Mouse (Mus musculus): ENCODE data around the gene Siglec1. TPM values are rescaled to one million over a fixed set of nuclear protein-coding genes. Genes with fewer than 3 reads are reported as not detected.
A peak's percentile ranks its signal among the peaks of the same experiment; 100 is the strongest.
"Not testable (repeated sequence)": the region's sequence is repeated elsewhere in the genome, so short reads cannot be mapped to it uniquely, and the experiment has no call there.

The Siglec1 gene
- polyA plus RNA-seq, 1 experiment from 2014 or later: 0.25 TPM

- no peak overlapping the region for H3K27ac ChIP-seq (ENCODE audit: low read depth, low read length)
- H3K9me3 ChIP-seq (replicated peaks; ENCODE audit: control insufficient read depth, low read length): no peaks in the 10 kb centered on the region; the same call in 1 of the 2 replicates
- peak; percentile 23 for DNase-seq (ENCODE audit: low spot score)
- no peak overlapping the region for H3K4me3 ChIP-seq (ENCODE audit: low read depth, low read length)
- H3K9ac ChIP-seq (ENCODE audit: low read length): no peak overlapping the region
- no peak overlapping the region for H3K4me2 ChIP-seq (ENCODE audit: low read length)
- no peaks in the 10 kb centered on the region for H3K36me3 ChIP-seq (ENCODE audit: control insufficient read depth, insufficient read depth, low read length)
- peaks cover 27% of the 10 kb centered on the region for H3K27me3 ChIP-seq (replicated peaks; ENCODE audit: control insufficient read depth, insufficient read depth, low read length)
- H3K4me1 ChIP-seq (ENCODE audit: control insufficient read depth, insufficient read depth, low read length): no peaks in the 10 kb centered on the region
- ATAC-seq: no peak
- WGBS: 65% methylated on average over 17 of the region's 17 CpGs
Observed at GRCm38 (mm10) chr2:131037226-131037990, 49.2 kb downstream of the Siglec1 start.

- Histone ChIP-seq H3K9ac (ENCODE audit: low read length) (no peak overlapping the region), H3K36me3 (ENCODE audit: control insufficient read depth, insufficient read depth, low read length) (no peaks in the 10 kb centered on the region), H3K4me3 (ENCODE audit: low read depth, low read length) (no peak overlapping the region), H3K4me2 (ENCODE audit: low read length) (no peak overlapping the region), H3K27ac (ENCODE audit: low read depth, low read length) (no peak overlapping the region), H3K4me1 (ENCODE audit: control insufficient read depth, insufficient read depth, low read length) (no peaks in the 10 kb centered on the region), H3K27me3 (replicated peaks; ENCODE audit: control insufficient read depth, insufficient read depth, low read length) (peaks cover 21% of the 10 kb centered on the region), H3K9me3 (replicated peaks; ENCODE audit: control insufficient read depth, low read length) (no peaks in the 10 kb centered on the region; the same call in 1 of the 2 replicates)
- DNase-seq (ENCODE audit: low spot score): no peak
- ATAC-seq: no peak
Observed at GRCm38 (mm10) chr2:131036757-131037156, 49.8 kb downstream of the Siglec1 start.

- 84% methylated on average over 2 of the region's 2 CpGs for WGBS
- ATAC-seq: no peak
Observed at GRCm38 (mm10) chr2:131036343-131036742, 50.2 kb downstream of the Siglec1 start.

GRCm38 (mm10) chr2:131031406-131031805, 55.2 kb downstream of the Siglec1 start:
- H3K36me3 ChIP-seq (ENCODE audit: control insufficient read depth, insufficient read depth, low read length); H3K4me2 ChIP-seq (ENCODE audit: low read length); H3K27me3 ChIP-seq (replicated peaks; ENCODE audit: control insufficient read depth, insufficient read depth, low read length); ATAC-seq; H3K9ac ChIP-seq (ENCODE audit: low read length); H3K4me1 ChIP-seq (ENCODE audit: control insufficient read depth, insufficient read depth, low read length); H3K27ac ChIP-seq (ENCODE audit: low read depth, low read length); DNase-seq (ENCODE audit: low spot score); H3K4me3 ChIP-seq (ENCODE audit: low read depth, low read length); H3K9me3 ChIP-seq (replicated peaks; ENCODE audit: control insufficient read depth, low read length): not testable (repeated sequence)
- WGBS: 63% methylated on average over 1 of the region's 1 CpGs

More at GRCm38 (mm10) chr2:131036343-131036742, 50.2 kb downstream of the Siglec1 start:
- H3K27me3 ChIP-seq (replicated peaks; ENCODE audit: control insufficient read depth, insufficient read depth, low read length): peaks cover 17% of the 10 kb centered on the region
- no peak overlapping the region for H3K9ac ChIP-seq (ENCODE audit: low read length)
- no peak overlapping the region for H3K4me3 ChIP-seq (ENCODE audit: low read depth, low read length)
- no peaks in the 10 kb centered on the region for H3K4me1 ChIP-seq (ENCODE audit: control insufficient read depth, insufficient read depth, low read length)
- H3K9me3 ChIP-seq (replicated peaks; ENCODE audit: control insufficient read depth, low read length): no peaks in the 10 kb centered on the region; the same call in 1 of the 2 replicates
- no peak overlapping the region for H3K4me2 ChIP-seq (ENCODE audit: low read length)
- H3K27ac ChIP-seq (ENCODE audit: low read depth, low read length): no peak overlapping the region
- DNase-seq (ENCODE audit: low spot score): no peak
- no peaks in the 10 kb centered on the region for H3K36me3 ChIP-seq (ENCODE audit: control insufficient read depth, insufficient read depth, low read length)

- Histone ChIP-seq H3K4me1 (ENCODE audit: control insufficient read depth, insufficient read depth, low read length) (no peaks in the 10 kb centered on the region), H3K27me3 (replicated peaks; ENCODE audit: control insufficient read depth, insufficient read depth, low read length) (no peaks in the 10 kb centered on the region), H3K9me3 (replicated peaks; ENCODE audit: control insufficient read depth, low read length) (no peaks in the 10 kb centered on the region; the same call in 1 of the 2 replicates), H3K4me3 (ENCODE audit: low read depth, low read length) (no peak overlapping the region), H3K4me2 (ENCODE audit: low read length) (no peak overlapping the region), H3K9ac (ENCODE audit: low read length) (no peak overlapping the region), H3K27ac (ENCODE audit: low read depth, low read length) (no peak overlapping the region), H3K36me3 (ENCODE audit: control insufficient read depth, insufficient read depth, low read length) (peaks cover 8% of the 10 kb centered on the region; the same call in 1 of the 2 replicates)
- DNase-seq (ENCODE audit: low spot score) (no peak), ATAC-seq (no peak)
- WGBS: 98% methylated on average over 1 of the region's 1 CpGs
Observed at GRCm38 (mm10) chr2:131030998-131031397, 55.6 kb downstream of the Siglec1 start.

GRCm38 (mm10) chr2:131030561-131030960, 56.0 kb downstream of the Siglec1 start:
- Histone ChIP-seq H3K4me2 (ENCODE audit: low read length) (no peak overlapping the region), H3K4me3 (ENCODE audit: low read depth, low read length) (no peak overlapping the region), H3K9ac (ENCODE audit: low read length) (no peak overlapping the region), H3K27ac (ENCODE audit: low read depth, low read length) (no peak overlapping the region), H3K36me3 (ENCODE audit: control insufficient read depth, insufficient read depth, low read length) (peaks cover 12% of the 10 kb centered on the region; the same call in 1 of the 2 replicates), H3K4me1 (ENCODE audit: control insufficient read depth, insufficient read depth, low read length) (no peaks in the 10 kb centered on the region), H3K27me3 (replicated peaks; ENCODE audit: control insufficient read depth, insufficient read depth, low read length) (no peaks in the 10 kb centered on the region), H3K9me3 (replicated peaks; ENCODE audit: control insufficient read depth, low read length) (no peaks in the 10 kb centered on the region; the same call in 1 of the 2 replicates)
- ATAC-seq (no peak), DNase-seq (ENCODE audit: low spot score) (no peak)
- WGBS: 88% methylated on average over 2 of the region's 2 CpGs

GRCm38 (mm10) chr2:131029065-131029935, 57.3 kb downstream of the Siglec1 start:
- H3K9me3 ChIP-seq (replicated peaks; ENCODE audit: control insufficient read depth, low read length): no peaks in the 10 kb centered on the region; the same call in 1 of the 2 replicates
- H3K4me1 ChIP-seq (ENCODE audit: control insufficient read depth, insufficient read depth, low read length): no peaks in the 10 kb centered on the region
- H3K27me3 ChIP-seq (replicated peaks; ENCODE audit: control insufficient read depth, insufficient read depth, low read length): no peaks in the 10 kb centered on the region
- H3K27ac ChIP-seq (ENCODE audit: low read depth, low read length): no peak overlapping the region
- WGBS: 75% methylated on average over 9 of the region's 9 CpGs
- H3K4me2 ChIP-seq (ENCODE audit: low read length): no peak overlapping the region
- H3K4me3 ChIP-seq (ENCODE audit: low read depth, low read length): no peak overlapping the region
- ATAC-seq: no peak
- no peak overlapping the region for H3K9ac ChIP-seq (ENCODE audit: low read length)
- no peak for DNase-seq (ENCODE audit: low spot score)
- peaks cover 20% of the 10 kb centered on the region; the same call in 1 of the 2 replicates for H3K36me3 ChIP-seq (ENCODE audit: control insufficient read depth, insufficient read depth, low read length)

- H3K9ac ChIP-seq (ENCODE audit: low read length): no peak overlapping the region
- ATAC-seq (no peak), DNase-seq (ENCODE audit: low spot score) (no peak)
- no peaks in the 10 kb centered on the region for H3K4me1 ChIP-seq (ENCODE audit: control insufficient read depth, insufficient read depth, low read length)
- H3K4me3 ChIP-seq (ENCODE audit: low read depth, low read length): no peak overlapping the region
- 94% methylated on average over 3 of the region's 3 CpGs for WGBS
- H3K27ac ChIP-seq (ENCODE audit: low read depth, low read length): no peak overlapping the region
- no peak overlapping the region for H3K4me2 ChIP-seq (ENCODE audit: low read length)
- peaks cover 32% of the 10 kb centered on the region; the same call in 1 of the 2 replicates for H3K36me3 ChIP-seq (ENCODE audit: control insufficient read depth, insufficient read depth, low read length)
- H3K9me3 ChIP-seq (replicated peaks; ENCODE audit: control insufficient read depth, low read length): no peaks in the 10 kb centered on the region
- no peaks in the 10 kb centered on the region for H3K27me3 ChIP-seq (replicated peaks; ENCODE audit: control insufficient read depth, insufficient read depth, low read length)
Observed at GRCm38 (mm10) chr2:131026941-131027340, 59.6 kb downstream of the Siglec1 start.

Measured in forebrain, embryonic 14.5 days (tissue).